Mouse (Mus musculus): ENCODE measurements around the gene Chst8.

GRCm38 (mm10) chr7:34709111-34709510 is 103.4 kb downstream of the Chst8 start:
- TF ChIP-seq POLR2A (IDR thresholded peaks at IDR 0.05; ENCODE audit: borderline replicate concordance, extremely low read depth, low read depth, low read length) (no peak), CTCF (IDR thresholded peaks at IDR 0.05; ENCODE audit: insufficient read depth, low read length) (no peak)

All from lung, adult 2 months (tissue).